Mouse (Mus musculus) liver, postnatal 0 days (tissue): ENCODE measurements around the gene Tmem141.

Source experiments
- CTCF ChIP-seq: sonication (generic); IDR thresholded peaks from 2 replicates; pipeline ENCODE4 v1.5.1; 2016; ENCODE audit warnings: antibody characterized with exemption, low read depth
- EP300 ChIP-seq: IDR thresholded peaks from 2 replicates; pipeline ENCODE4 v1.6.1; 2016; ENCODE audit warnings: antibody characterized with exemption, low read depth, mild to moderate bottlenecking

DNA sequence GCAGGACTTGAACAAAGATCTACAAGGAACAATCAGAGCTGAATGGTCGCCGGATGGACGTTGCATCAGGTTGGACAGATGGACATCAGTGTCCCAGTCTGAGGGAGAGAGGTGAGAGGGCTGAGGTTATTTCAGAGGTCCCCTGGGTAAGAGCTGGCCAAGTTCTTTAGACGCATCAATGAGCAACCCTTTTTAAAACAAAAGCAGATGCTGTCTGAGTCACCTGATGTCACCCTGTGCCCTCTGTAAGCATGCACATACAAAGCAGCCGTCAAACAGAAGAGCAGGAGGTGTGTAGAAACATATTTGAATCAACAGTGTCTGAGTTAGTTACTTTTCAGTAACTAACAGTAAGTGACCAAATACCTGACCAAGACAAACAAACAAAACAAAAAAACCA, 42.3 kb upstream of the Tmem141 start:
- TF ChIP-seq CTCF = no peak
- TF ChIP-seq EP300 = no peak
